9 mouse cellular contexts compared by ENCODE assay signal in the genomic region with DNA sequence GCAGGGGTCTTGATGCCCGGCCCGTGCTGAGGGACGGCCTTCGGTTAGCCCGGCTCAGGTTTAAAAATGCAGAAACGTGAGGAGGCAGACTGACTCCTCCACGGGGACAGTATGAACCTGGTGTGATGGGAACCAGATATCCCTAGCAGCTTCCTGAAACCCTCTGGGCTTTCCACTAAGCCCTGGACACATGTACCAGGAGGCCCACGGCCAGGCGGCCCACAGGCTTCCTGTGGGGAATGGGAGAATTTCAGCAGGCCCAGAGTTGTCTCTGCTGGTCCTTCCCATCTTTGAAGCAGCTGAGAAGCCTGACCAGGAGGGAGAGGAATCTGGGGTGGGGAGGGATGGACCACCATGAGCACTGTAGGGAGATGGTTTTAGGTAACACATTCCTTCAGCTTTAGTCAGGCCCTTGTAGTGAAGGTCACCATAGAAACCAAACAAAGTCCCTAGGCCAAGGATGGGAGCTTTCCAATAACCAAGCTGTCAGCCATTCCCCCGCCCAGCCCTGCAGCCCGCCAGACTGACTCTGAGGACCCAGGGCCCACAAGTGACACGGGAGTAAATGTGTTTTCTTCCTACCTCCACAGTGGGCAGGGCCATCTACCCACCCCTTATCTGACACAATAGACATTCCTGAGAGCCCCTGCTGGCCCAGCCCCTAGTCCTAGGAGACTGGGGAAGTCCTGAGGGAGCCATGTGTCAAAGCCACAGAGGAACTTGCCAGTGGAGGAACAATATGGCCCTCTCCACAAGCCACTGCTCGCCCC.
DNase-seq lines count a peak whose midpoint lies in the region; ATAC-seq and TF ChIP-seq lines count a peak whose summit lies in the region.
"Had no signal": no experiment of that assay in that cellular context is flagged by ENCODE, and none has a peak within 500 bp of the region (broad histone marks: within the 10 kb centered on the region; RNA-seq: fewer than 3 reads in every experiment).

No protein-coding gene starts in this region.

- no peaks in the 10 kb centered on the region for H3K27me3 ChIP-seq in intestine, postnatal 0 days (replicated peaks; ENCODE audit: control insufficient read depth, insufficient read depth, low read length)
- H3K27me3 ChIP-seq in stomach, postnatal 0 days (ENCODE audit: control insufficient read depth, insufficient read depth, low read length), result no peaks in the 10 kb centered on the region
- H3K27me3 ChIP-seq: megakaryocyte, embryonic 14.5 days had no signal

- H3K27ac ChIP-seq in intestine, postnatal 0 days (ENCODE audit: low read depth, low read length), result peak overlapping the region; percentile 29; the same call in 1 of the 2 replicates
- H3K27ac ChIP-seq in stomach, postnatal 0 days (replicated peaks), result peak overlapping the region; percentile 75

- peaks cover 21% of the 10 kb centered on the region; the same call in 1 of the 2 replicates for H3K4me1 ChIP-seq in intestine, postnatal 0 days (replicated peaks; ENCODE audit: control insufficient read depth, insufficient read depth, low read length)
- H3K4me1 ChIP-seq in stomach, postnatal 0 days (replicated peaks; ENCODE audit: control insufficient read depth, insufficient read depth), result peaks cover 10% of the 10 kb centered on the region; the same call in 1 of the 2 replicates

- no peak overlapping the region for H3K9ac ChIP-seq in intestine, postnatal 0 days (ENCODE audit: low read depth, low read length)
- H3K9ac ChIP-seq in stomach, postnatal 0 days (ENCODE audit: low read length), result peak overlapping the region; percentile 23; the same call in 1 of the 2 replicates

- no peak for ATAC-seq in intestine, postnatal 0 days
- peak; percentile 19; the same call in 1 of the 2 replicates for ATAC-seq in stomach, postnatal 0 days (ENCODE audit: low FRiP score, low TSS enrichment)

- peaks cover 32% of the 10 kb centered on the region for H3K36me3 ChIP-seq in intestine, postnatal 0 days (ENCODE audit: control insufficient read depth, insufficient read depth)
- no peaks in the 10 kb centered on the region for H3K36me3 ChIP-seq in stomach, postnatal 0 days (ENCODE audit: control insufficient read depth, insufficient read depth, low read length)

- 60% methylated on average over 13 of the region's 13 CpGs for WGBS in intestine, postnatal 0 days
- WGBS in stomach, postnatal 0 days, result 50% methylated on average over 13 of the region's 13 CpGs

- no peak for TF ChIP-seq CTCF in intestine, postnatal 0 days (IDR thresholded peaks at IDR 0.05; ENCODE audit: low read depth)
- TF ChIP-seq CTCF in stomach, postnatal 0 days (IDR thresholded peaks at IDR 0.05; ENCODE audit: low read depth), result no peak

- peak; percentile 82 for DNase-seq in 3134 (ENCODE audit: extremely low read depth, insufficient read length, low spot score)
- DNase-seq in Muller cell, postnatal 12 days (ENCODE audit: inconsistent ontology term), result peak; percentile 92
- DNase-seq in heart, adult 18-20 months, result peak; percentile 72 to 73
- no peak for DNase-seq in stomach, postnatal 0 days (ENCODE audit: low spot score)
- no peak for DNase-seq in urinary bladder, postnatal 25 days (ENCODE audit: low spot score)
- DNase-seq in right cerebral cortex, adult 2 months (ENCODE audit: low spot score in 2 of 2), result no peak
- no peak for DNase-seq in left cerebral cortex, adult 9 months (ENCODE audit: low spot score in 2 of 2)

- no peak for TF ChIP-seq EP300 in stomach, postnatal 0 days (optimal IDR thresholded peaks at IDR 0.05)

- no peak overlapping the region for H3K4me2 ChIP-seq in intestine, postnatal 0 days (replicated peaks; ENCODE audit: low read depth)
- H3K4me2 ChIP-seq in stomach, postnatal 0 days (replicated peaks; ENCODE audit: low read depth), result no peak overlapping the region

- no peak overlapping the region for H3K4me3 ChIP-seq in intestine, postnatal 0 days (ENCODE audit: low read depth, low read length)
- no peak overlapping the region for H3K4me3 ChIP-seq in stomach, postnatal 0 days (ENCODE audit: low read depth, low read length)
- H3K4me3 ChIP-seq: megakaryocyte, embryonic 14.5 days had no signal

- no peaks in the 10 kb centered on the region for H3K9me3 ChIP-seq in intestine, postnatal 0 days (ENCODE audit: control insufficient read depth)
- H3K9me3 ChIP-seq in stomach, postnatal 0 days (ENCODE audit: control insufficient read depth, low read length), result no peaks in the 10 kb centered on the region
- H3K9me3 ChIP-seq: megakaryocyte, embryonic 14.5 days had no signal

Comparison
In these comparisons a context has a peak if more than half of its experiments do, and no peak if none do; other contexts are left out.
1. DNase-seq: peak in 3134 (single experiment), Muller cell, postnatal 12 days (single experiment) and heart, adult 18-20 months (2 of 2); none in stomach, postnatal 0 days (single experiment), urinary bladder, postnatal 25 days (single experiment), right cerebral cortex, adult 2 months (0 of 2) and left cerebral cortex, adult 9 months (0 of 2).